Mouse (Mus musculus) testis, adult 2 months (tissue): ENCODE measurements at regions not wholly inside any gene's neighbourhood (a gene's known extent, or its start where the extent isn't known, plus 50 kb on each side); places are given as distances from the start of the nearest gene placed in this dataset.

Source experiments
- CTCF ChIP-seq: fragments of 200-500 bp; IDR thresholded peaks from 2 replicates; pipeline ENCODE4 v1.5.1; 2012; ENCODE audit warnings: low read depth, mild to moderate bottlenecking, inconsistent platforms, low read length, moderate library complexity; ENCODE audit not compliant: control insufficient read depth, insufficient read depth, insufficient replicate concordance
- POLR2A ChIP-seq: fragments of 200-500 bp; IDR thresholded peaks from 2 replicates; pipeline ENCODE4 v1.6.1; 2012; ENCODE audit warnings: low read depth, mild to moderate bottlenecking, inconsistent platforms, low read length, moderate library complexity; ENCODE audit not compliant: control insufficient read depth

- TF ChIP-seq CTCF: no peak
- no peak for TF ChIP-seq POLR2A
Observed at GRCm38 (mm10) chr10:118039056-118039455, 102.6 kb upstream of the Mdm1 start.
